Mouse (Mus musculus): ENCODE measurements around the gene Pqlc2.

GRCm38 (mm10) chr4:139357211-139357610 lies 46.7 kb upstream of the Pqlc2 start:
- TF ChIP-seq POLR2AphosphoS2 (IDR thresholded peaks at IDR 0.05; ENCODE audit: insufficient read length, low read depth), result no peak
- no peak for TF ChIP-seq MAX (IDR thresholded peaks at IDR 0.05; ENCODE audit: low read depth)
- TF ChIP-seq USF1 (IDR thresholded peaks at IDR 0.05; ENCODE audit: low read depth), result no peak
- TF ChIP-seq POLR2A (IDR thresholded peaks at IDR 0.05; ENCODE audit: insufficient read length, low read depth), result no peak
- TF ChIP-seq REST (IDR thresholded peaks at IDR 0.05; ENCODE audit: insufficient read depth, insufficient read length), result no peak
- TF ChIP-seq TCF12 (IDR thresholded peaks at IDR 0.05; ENCODE audit: insufficient read depth, poor library complexity, severe bottlenecking), result no peak
- no peak for TF ChIP-seq TCF3 (IDR thresholded peaks at IDR 0.05; ENCODE audit: insufficient read length, low read depth)
- no peak for TF ChIP-seq E2F4 (IDR thresholded peaks at IDR 0.05; ENCODE audit: insufficient read depth)
- no peak for TF ChIP-seq MYOG (IDR thresholded peaks at IDR 0.05; ENCODE audit: control insufficient read depth in 1 of 3, insufficient read depth in 1 of 3, insufficient read length in 2 of 3, low read depth in 2 of 3)
- TF ChIP-seq MYOD1 (IDR thresholded peaks at IDR 0.05; ENCODE audit: control insufficient read depth in 1 of 3, insufficient read length in 2 of 3, low read depth in 2 of 3), result no peak

All from myocyte (in vitro differentiated cells).